Mouse (Mus musculus): ENCODE data around the gene Ccl28. TPM values are rescaled to one million over a fixed set of nuclear protein-coding genes. Genes with fewer than 3 reads are reported as not detected.
"Not testable (repeated sequence)": the region's sequence is repeated elsewhere in the genome, so short reads cannot be mapped to it uniquely, and the experiment has no call there.

The Ccl28 gene
- total and polyA plus RNA-seq, 2 experiments from 2014 or later: 0.41 to 3.4 TPM

- Histone ChIP-seq H3K36me3 (ENCODE audit: insufficient read depth, low read length) (no peaks in the 10 kb centered on the region), H3K9me3 (ENCODE audit: low read length) (no peaks in the 10 kb centered on the region), H3K27ac (ENCODE audit: low read depth, low read length) (no peak overlapping the region), H3K9ac (replicated peaks; ENCODE audit: low read length, poor library complexity, severe bottlenecking) (no peak overlapping the region), H3K4me2 (ENCODE audit: low read depth, low read length, poor library complexity, severe bottlenecking) (no peak overlapping the region), H3K4me3 (ENCODE audit: low read depth, low read length) (no peak overlapping the region), H3K4me1 (ENCODE audit: insufficient read depth, low read length) (0 out of 2 replicates have a peak, but pooled peaks cover 4% of the 10 kb centered on the region), H3K27me3 (ENCODE audit: insufficient read depth, low read length) (no peaks in the 10 kb centered on the region)
- ATAC-seq (ENCODE audit: low FRiP score): no peak
- 87% methylated on average over 11 of the region's 11 CpGs for WGBS
- no peak for DNase-seq (ENCODE audit: low spot score)
- TF ChIP-seq CTCF (IDR thresholded peaks at IDR 0.05): no peak
These were observed 61.0 kb downstream of the Ccl28 start for GRCm38 (mm10) chr13:119684416-119685177.

- no peaks in the 10 kb centered on the region for H3K27me3 ChIP-seq (ENCODE audit: insufficient read depth, low read length)
- TF ChIP-seq CTCF (IDR thresholded peaks at IDR 0.05): no peak
- peak overlapping the region; percentile 97 for H3K4me3 ChIP-seq (ENCODE audit: low read depth, low read length)
- 3% methylated on average over 5 of the region's 5 CpGs for WGBS
- peaks cover 12% of the 10 kb centered on the region for H3K4me1 ChIP-seq (ENCODE audit: insufficient read depth, low read length)
- DNase-seq (ENCODE audit: low spot score) (no peak), ATAC-seq (ENCODE audit: low FRiP score) (no peak)
- H3K27ac ChIP-seq (ENCODE audit: low read depth, low read length): peak overlapping the region; percentile 59; the same call in 1 of the 2 replicates
- H3K4me2 ChIP-seq (ENCODE audit: low read depth, low read length, poor library complexity, severe bottlenecking): peak overlapping the region; percentile 77
- H3K9ac ChIP-seq (replicated peaks; ENCODE audit: low read length, poor library complexity, severe bottlenecking): no peak overlapping the region
- H3K36me3 ChIP-seq (ENCODE audit: insufficient read depth, low read length): no peaks in the 10 kb centered on the region
- no peaks in the 10 kb centered on the region for H3K9me3 ChIP-seq (ENCODE audit: low read length)
These were observed 66.1 kb downstream of the Ccl28 start for GRCm38 (mm10) chr13:119689709-119690038.

DNA sequence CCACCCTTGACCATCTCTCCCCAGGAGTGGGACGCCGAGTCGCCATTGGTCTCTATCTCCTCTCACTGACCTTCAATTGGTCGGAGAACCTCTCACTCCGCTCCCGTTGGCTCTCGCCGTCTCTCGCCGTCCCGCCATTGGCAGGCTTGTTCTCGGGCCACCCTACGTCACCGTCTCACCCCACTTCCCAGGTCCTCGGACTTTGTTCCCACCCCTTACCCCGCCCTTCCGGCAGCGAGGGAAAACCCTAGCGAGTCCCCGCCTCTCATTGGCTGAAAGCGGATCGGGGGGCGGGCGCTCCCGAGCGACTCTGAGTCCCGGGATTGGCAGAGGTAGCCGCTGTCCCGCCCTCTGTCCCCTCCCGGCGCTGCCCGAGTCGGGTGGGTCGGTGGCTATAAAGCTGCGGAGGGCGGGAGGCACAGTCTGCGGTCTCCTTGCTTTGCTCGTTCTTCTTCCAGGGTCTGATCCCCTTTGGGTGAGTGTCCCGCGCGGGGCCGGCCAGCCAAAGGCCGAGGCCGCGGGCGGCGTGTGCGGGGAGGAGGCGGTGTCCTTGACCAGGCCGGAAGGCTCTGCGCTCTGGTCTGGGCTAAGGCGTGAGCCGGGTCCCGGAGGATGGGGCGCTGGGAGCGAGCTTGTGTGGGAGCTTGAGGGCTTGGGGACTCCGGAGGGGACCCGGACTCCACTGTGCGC, 66.6 kb downstream of the Ccl28 start, which contains the start of gene Hmgcs1:
Gene Hmgcs1 (plus strand): TSS at position 341 of the 690 bp plus-strand sequence.
- Histone ChIP-seq H3K27ac (ENCODE audit: low read depth, low read length) (peak within 1 kb of the TSS; percentile 94), H3K4me2 (ENCODE audit: low read depth, low read length, poor library complexity, severe bottlenecking) (peak within 1 kb of the TSS; percentile 77), H3K9ac (replicated peaks; ENCODE audit: low read length, poor library complexity, severe bottlenecking) (peak within 1 kb of the TSS; percentile 96), H3K27me3 (ENCODE audit: insufficient read depth, low read length) (no peaks in the 10 kb centered on the region), H3K4me1 (ENCODE audit: insufficient read depth, low read length) (peaks cover 12% of the 10 kb centered on the region), H3K36me3 (ENCODE audit: insufficient read depth, low read length) (no peaks in the 10 kb centered on the region), H3K4me3 (ENCODE audit: low read depth, low read length) (peak within 1 kb of the TSS; percentile 97), H3K9me3 (ENCODE audit: low read length) (no peaks in the 10 kb centered on the region)
- WGBS: under 1% methylated on average over 53 of the region's 59 CpGs
- peak; percentile 99 for ATAC-seq (ENCODE audit: low FRiP score)
- peak; percentile 99 for DNase-seq (ENCODE audit: low spot score)
- TF ChIP-seq CTCF (IDR thresholded peaks at IDR 0.05): no peak

GRCm38 (mm10) chr13:119690876-119691620, 67.4 kb downstream of the Ccl28 start:
- peak; percentile 19 for DNase-seq (ENCODE audit: low spot score)

GRCm38 (mm10) chr13:119691958-119692357, 68.3 kb downstream of the Ccl28 start:
- peak overlapping the region; percentile 77 for H3K4me2 ChIP-seq (ENCODE audit: low read depth, low read length, poor library complexity, severe bottlenecking)
- not testable (repeated sequence) for ATAC-seq (ENCODE audit: low FRiP score); H3K27ac ChIP-seq (ENCODE audit: low read depth, low read length); H3K9ac ChIP-seq (replicated peaks; ENCODE audit: low read length, poor library complexity, severe bottlenecking); DNase-seq (ENCODE audit: low spot score); H3K9me3 ChIP-seq (ENCODE audit: low read length); H3K27me3 ChIP-seq (ENCODE audit: insufficient read depth, low read length); H3K36me3 ChIP-seq (ENCODE audit: insufficient read depth, low read length)
- H3K4me1 ChIP-seq (ENCODE audit: insufficient read depth, low read length): peaks cover 16% of the 10 kb centered on the region
- 58% methylated on average over 3 of the region's 3 CpGs for WGBS
- peak overlapping the region; percentile 97 for H3K4me3 ChIP-seq (ENCODE audit: low read depth, low read length)

More at GRCm38 (mm10) chr13:119690876-119691620, 67.4 kb downstream of the Ccl28 start:
- Histone ChIP-seq H3K36me3 (ENCODE audit: insufficient read depth, low read length) (no peaks in the 10 kb centered on the region), H3K27me3 (ENCODE audit: insufficient read depth, low read length) (no peaks in the 10 kb centered on the region), H3K4me2 (ENCODE audit: low read depth, low read length, poor library complexity, severe bottlenecking) (peak overlapping the region; percentile 77), H3K9me3 (ENCODE audit: low read length) (no peaks in the 10 kb centered on the region), H3K9ac (replicated peaks; ENCODE audit: low read length, poor library complexity, severe bottlenecking) (peak overlapping the region; percentile 96), H3K4me1 (ENCODE audit: insufficient read depth, low read length) (peaks cover 16% of the 10 kb centered on the region), H3K27ac (ENCODE audit: low read depth, low read length) (peak overlapping the region; percentile 94), H3K4me3 (ENCODE audit: low read depth, low read length) (peak overlapping the region; percentile 97)
- ATAC-seq (ENCODE audit: low FRiP score): peak; percentile 14; the same call in 1 of the 2 replicates
- TF ChIP-seq CTCF (IDR thresholded peaks at IDR 0.05): no peak
- WGBS: under 1% methylated on average over 7 of the region's 7 CpGs

Measured in midbrain, postnatal 0 days (tissue).